Mouse (Mus musculus) CH12.LX (cell line): ENCODE results near the gene Fat2. TPM values are rescaled to one million over a fixed set of nuclear protein-coding genes. Genes with fewer than 3 reads are reported as not detected.
A peak's percentile ranks its signal among the peaks of the same experiment; 100 is the strongest.

Source experiments
- DNase-seq: peaks from one replicate; pipeline ENCODE4 v3.0.0-alpha.2; 2013; ENCODE audit errors: extremely low read depth
- H3K27ac ChIP-seq: 2 replicates; pipeline ENCODE4 v1.5.1; 2012; ENCODE audit warnings: low read depth, mild to moderate bottlenecking, control low read depth, moderate library complexity; ENCODE audit not compliant: insufficient read depth
- H3K27me3 ChIP-seq: replicated peaks from 2 replicates; pipeline ENCODE3; 2012; ENCODE audit warnings: inconsistent platforms
- H3K36me3 ChIP-seq, 2 experiments: replicated peaks in 1 of 2; 2 replicates each; pipeline versions ENCODE3 to v1.6.1; 2012; ENCODE audit warnings: inconsistent platforms in 1 of 2, low read length in 1 of 2, mild to moderate bottlenecking in 1 of 2, mixed read lengths in 1 of 2, moderate library complexity in 1 of 2; ENCODE audit not compliant: control insufficient read depth in 1 of 2, insufficient read depth in 1 of 2
- H3K4me1 ChIP-seq, 2 experiments: 2 replicates each; pipeline ENCODE4 v1.6.1; 2012; ENCODE audit warnings: inconsistent platforms in 1 of 2, moderate library complexity in 1 of 2; ENCODE audit not compliant: insufficient read depth in 2 of 2, control insufficient read depth in 1 of 2
- H3K4me2 ChIP-seq: 2 replicates; pipeline ENCODE4 v1.6.1; 2012; ENCODE audit warnings: low read depth, mild to moderate bottlenecking, control low read depth; ENCODE audit not compliant: poor library complexity, insufficient read depth, severe bottlenecking
- H3K4me3 ChIP-seq, 3 experiments: fragments of 150-350 bp in 1 of 3; sonication (generic) in 1 of 3; replicated peaks in 1 of 3; 2 replicates each; pipeline versions ENCODE3 to v1.5.1; 2011 to 2012; ENCODE audit warnings: low read depth in 2 of 3, low read length in 2 of 3, mild to moderate bottlenecking in 2 of 3, moderate library complexity in 2 of 3, control low read depth in 1 of 3, improper control_type of control experiment in 1 of 3, inconsistent platforms in 1 of 3, mixed read lengths in 1 of 3; ENCODE audit not compliant: poor library complexity in 1 of 3
- H3K79me2 ChIP-seq: replicated peaks from 2 replicates; pipeline ENCODE4 v1.6.1; 2012; ENCODE audit warnings: mild to moderate bottlenecking, moderate library complexity; ENCODE audit not compliant: control insufficient read depth, poor library complexity, insufficient read depth, severe bottlenecking; ENCODE audit errors: extremely low read depth
- H3K9ac ChIP-seq: 2 replicates; pipeline ENCODE4 v1.6.1; 2012; ENCODE audit warnings: low read depth, mild to moderate bottlenecking, control low read depth, moderate library complexity; ENCODE audit not compliant: insufficient read depth
- H3K9me3 ChIP-seq: replicated peaks from 2 replicates; pipeline ENCODE3; 2012; ENCODE audit warnings: low read length, inconsistent platforms, mixed read lengths
- CHD1 ChIP-seq: IDR thresholded peaks from 2 replicates; pipeline ENCODE4 v1.6.1; 2012; ENCODE audit warnings: low read depth, low read length, improper control_type of control experiment, inconsistent platforms
- CTCF ChIP-seq, 2 experiments: IDR thresholded peaks in 1 of 2; conservative IDR thresholded peaks in 1 of 2; 2 replicates each; pipeline ENCODE4 v1.5.1; 2011 to 2012; ENCODE audit warnings: low read depth in 2 of 2, low read length in 2 of 2, improper control_type of control experiment in 1 of 2, inconsistent platforms in 1 of 2, mild to moderate bottlenecking in 1 of 2, moderate library complexity in 1 of 2
- ELF1 ChIP-seq: IDR thresholded peaks from 2 replicates; pipeline ENCODE4 v1.6.1; 2014; ENCODE audit warnings: low read depth, mild to moderate bottlenecking, inconsistent platforms, low read length, improper control_type of control experiment
- ETS1 ChIP-seq: conservative IDR thresholded peaks from 2 replicates; pipeline ENCODE4 v1.6.1; 2012; ENCODE audit warnings: low read depth, mild to moderate bottlenecking, inconsistent platforms, low read length, improper control_type of control experiment, moderate library complexity
- GABPA ChIP-seq: IDR thresholded peaks from 2 replicates; pipeline ENCODE4 v1.6.1; 2012; ENCODE audit warnings: low read depth, low read length, improper control_type of control experiment, inconsistent platforms; ENCODE audit not compliant: insufficient replicate concordance
- HCFC1 ChIP-seq: IDR thresholded peaks from 2 replicates; pipeline ENCODE4 v1.6.1; 2012; ENCODE audit warnings: low read depth, mild to moderate bottlenecking, inconsistent platforms, low read length, improper control_type of control experiment
- IRF4 ChIP-seq: IDR thresholded peaks from 2 replicates; pipeline ENCODE4 v1.6.1; 2014; ENCODE audit warnings: low read depth, mild to moderate bottlenecking, inconsistent platforms, low read length, improper control_type of control experiment
- JUND ChIP-seq: conservative IDR thresholded peaks from 2 replicates; pipeline ENCODE4 v1.6.1; 2011; ENCODE audit warnings: low read depth, low read length, improper control_type of control experiment
- MAFK ChIP-seq: IDR thresholded peaks from 2 replicates; pipeline ENCODE4 v1.6.1; 2011; ENCODE audit warnings: low read length, improper control_type of control experiment; ENCODE audit not compliant: insufficient replicate concordance
- MAX ChIP-seq: IDR thresholded peaks from 2 replicates; pipeline ENCODE4 v1.6.1; 2011; ENCODE audit warnings: low read length, improper control_type of control experiment
- MAZ ChIP-seq: IDR thresholded peaks from 2 replicates; pipeline ENCODE4 v1.6.1; 2012; ENCODE audit warnings: low read depth, mild to moderate bottlenecking, inconsistent platforms, low read length, improper control_type of control experiment, moderate library complexity
- NELFE ChIP-seq: IDR thresholded peaks from 2 replicates; pipeline ENCODE4 v1.6.1; 2011; ENCODE audit warnings: low read depth, low read length, improper control_type of control experiment
- NRF1 ChIP-seq: IDR thresholded peaks from 2 replicates; pipeline ENCODE4 v1.6.1; 2014; ENCODE audit warnings: low read depth, mild to moderate bottlenecking, inconsistent platforms, low read length, improper control_type of control experiment, moderate library complexity
- POLR2A ChIP-seq: IDR thresholded peaks from 2 replicates; pipeline ENCODE4 v1.6.1; 2011; ENCODE audit warnings: low read depth, mild to moderate bottlenecking, improper control_type of control experiment, low read length
- POLR2AphosphoS2 ChIP-seq: IDR thresholded peaks from 2 replicates; pipeline ENCODE4 v1.6.1; 2011; ENCODE audit warnings: low read depth, low read length, improper control_type of control experiment
- RAD21 ChIP-seq: IDR thresholded peaks from 2 replicates; pipeline ENCODE4 v1.6.1; 2011; ENCODE audit warnings: low read depth, mild to moderate bottlenecking, low read length, improper control_type of control experiment, moderate library complexity
- RCOR1 ChIP-seq: conservative IDR thresholded peaks from 2 replicates; pipeline ENCODE4 v1.6.1; 2012; ENCODE audit warnings: low read depth, mild to moderate bottlenecking, inconsistent platforms, low read length, improper control_type of control experiment
- SMC3 ChIP-seq: IDR thresholded peaks from 2 replicates; pipeline ENCODE4 v1.6.1; 2011; ENCODE audit warnings: low read depth, low read length, improper control_type of control experiment
- UBTF ChIP-seq: IDR thresholded peaks from 2 replicates; pipeline ENCODE4 v1.6.1; 2012; ENCODE audit warnings: low read depth, mild to moderate bottlenecking, inconsistent platforms, low read length, improper control_type of control experiment, moderate library complexity
- ZKSCAN1 ChIP-seq: IDR thresholded peaks from 2 replicates; pipeline ENCODE4 v1.6.1; 2012; ENCODE audit warnings: low read depth, inconsistent platforms, low read length, improper control_type of control experiment, borderline replicate concordance
- ZMIZ1 ChIP-seq: IDR thresholded peaks from 2 replicates; pipeline ENCODE4 v1.6.1; 2012; ENCODE audit warnings: low read depth, mild to moderate bottlenecking, inconsistent platforms, low read length, improper control_type of control experiment
- ZNF384 ChIP-seq: IDR thresholded peaks from 2 replicates; pipeline ENCODE4 v1.6.1; 2012; ENCODE audit warnings: low read depth, low read length, improper control_type of control experiment, inconsistent platforms
- dilution Hi-C: fragments of 300-500 bp; cut with MboI; formaldehyde crosslinking; loops from 2 replicates; pipeline ENCODE4 v1.14.3; 2020; ENCODE audit warnings: low sequenced_read_pairs; ENCODE audit not compliant: extremely low pct_unique_long_range_greater_than_20kb, extremely low pct_ligation_motif_present
- in situ Hi-C: fragments of 300-500 bp; cut with MboI; formaldehyde crosslinking; loops from 3 replicates; pipeline ENCODE4 v1.14.3; 2019; ENCODE audit warnings: low sequenced_read_pairs, low pct_ligation_motif_present, low pct_unique_long_range_greater_than_20kb, mixed read lengths
- polyA plus RNA-seq: library from polyadenylated mRNA; unstranded; fragments of >175 nt; gene quantifications from 2 replicates; pipeline ENCODE4 v1.2.1, GENCODE M21; 2012; ENCODE audit warnings: low read depth; ENCODE audit not compliant: insufficient read length
- total RNA-seq, 2 experiments: library from RNA; depleted of rRNA; stranded (reverse); fragments of 300-350 nt in 1 of 2; fragments of >200 nt in 1 of 2; gene quantifications; 2 replicates each; pipeline ENCODE4 v1.2.3; 2012 to 2014

The Fat2 gene
- total and polyA plus RNA-seq, 3 experiments, result under 0.01 TPM; not detected in 2

- Histone ChIP-seq H3K27ac (no peak overlapping the region), H3K4me3 (no peak overlapping the region), H3K9me3 (peaks cover 3% of the 10 kb centered on the region), H3K4me2 (no peak overlapping the region), H3K79me2 (no peaks in the 10 kb centered on the region), H3K9ac (no peak overlapping the region), H3K36me3 (no peaks in the 10 kb centered on the region), H3K27me3 (peaks cover 79% of the 10 kb centered on the region), H3K4me1 (no peaks in the 10 kb centered on the region)
- dilution Hi-C loops (no loop called here), in situ Hi-C loops (no loop called here)
- DNase-seq, result peak; percentile 45
- no peak for TF ChIP-seq ELF1
- TF ChIP-seq CTCF (conservative IDR thresholded peaks at IDR 0.05 in 1 of 2, IDR thresholded peaks at IDR 0.05 in 1 of 2; ENCODE audit: low read depth in 2 of 2, low read length in 2 of 2), result peak; percentile 64 to 87
- no peak for TF ChIP-seq MAFK
- no peak for TF ChIP-seq ETS1
- peak; percentile 6 for TF ChIP-seq RAD21
- peak; percentile 35 for TF ChIP-seq SMC3
Observed at GRCm38 (mm10) chr11:55373838-55374237, 37.5 kb upstream of the Fat2 start.

- Histone ChIP-seq H3K9me3 (peaks cover 3% of the 10 kb centered on the region), H3K27ac (no peak overlapping the region), H3K4me2 (no peak overlapping the region), H3K4me1 (no peaks in the 10 kb centered on the region), H3K9ac (no peak overlapping the region), H3K27me3 (peaks cover 78% of the 10 kb centered on the region), H3K79me2 (no peaks in the 10 kb centered on the region), H3K4me3 (no peak overlapping the region), H3K36me3 (no peaks in the 10 kb centered on the region)
- no peak for TF ChIP-seq JUND
- no peak for TF ChIP-seq MAZ
- TF ChIP-seq ZMIZ1, result no peak
- no peak for TF ChIP-seq POLR2AphosphoS2
- no peak for TF ChIP-seq GABPA
- no peak for TF ChIP-seq RCOR1
- no peak for TF ChIP-seq IRF4
- TF ChIP-seq NELFE, result no peak
- dilution Hi-C loops, result no loop called here
- DNase-seq, result no peak
- in situ Hi-C loops, result no loop called here
Observed at GRCm38 (mm10) chr11:55373373-55373772, 37.0 kb upstream of the Fat2 start.

GRCm38 (mm10) chr11:55372001-55372400, 35.6 kb upstream of the Fat2 start:
- H3K9ac ChIP-seq, result no peak overlapping the region
- no peak overlapping the region for H3K27ac ChIP-seq
- peaks cover 3% of the 10 kb centered on the region for H3K9me3 ChIP-seq
- H3K36me3 ChIP-seq, result no peaks in the 10 kb centered on the region
- in situ Hi-C loops (no loop called here), dilution Hi-C loops (no loop called here)
- H3K27me3 ChIP-seq, result peaks cover 80% of the 10 kb centered on the region
- no peaks in the 10 kb centered on the region for H3K4me1 ChIP-seq
- H3K4me3 ChIP-seq, result no peak overlapping the region
- no peaks in the 10 kb centered on the region for H3K79me2 ChIP-seq
- no peak for TF ChIP-seq ZNF384
- TF ChIP-seq IRF4, result no peak
- TF ChIP-seq ETS1, result no peak
- no peak for TF ChIP-seq POLR2A
- TF ChIP-seq NRF1, result no peak
- TF ChIP-seq RCOR1, result no peak
- TF ChIP-seq UBTF, result no peak
- no peak for TF ChIP-seq MAZ
- TF ChIP-seq NELFE, result no peak
- no peak for TF ChIP-seq HCFC1
- TF ChIP-seq ZKSCAN1, result no peak
- TF ChIP-seq ELF1, result no peak
- TF ChIP-seq ZMIZ1, result no peak
- TF ChIP-seq CHD1, result no peak
- TF ChIP-seq GABPA, result no peak
- TF ChIP-seq MAFK, result no peak
- TF ChIP-seq CTCF (conservative IDR thresholded peaks at IDR 0.05 in 1 of 2, IDR thresholded peaks at IDR 0.05 in 1 of 2; ENCODE audit: low read depth in 2 of 2, low read length in 2 of 2), result no peak
- no peak for TF ChIP-seq MAX
- TF ChIP-seq JUND, result no peak
- no peak overlapping the region for H3K4me2 ChIP-seq
- no peak for DNase-seq
